Mouse (Mus musculus): ENCODE data around the gene Ice1. TPM values are rescaled to one million over a fixed set of nuclear protein-coding genes. Genes with fewer than 3 reads are reported as not detected.
A peak's percentile ranks its signal among the peaks of the same experiment; 100 is the strongest.

Ice1 gene
- total RNA-seq, 2 experiments from 2014 or later = 79.1 to 81.6 TPM

- DNase-seq (ENCODE audit: extremely low spot score in 1 of 2, low spot score in 2 of 2) = peak; percentile 31 to 57
- intact Hi-C loops (cut with DNase I) = no loop called here
Observed at GRCm38 (mm10) chr13:70598941-70599340, 38.5 kb downstream of the Ice1 start.

GRCm38 (mm10) chr13:70596901-70597300, 40.5 kb downstream of the Ice1 start:
- intact Hi-C loops (cut with DNase I) = no loop called here

GRCm38 (mm10) chr13:70590248-70590762, 47.1 kb downstream of the Ice1 start:
- peak in 1 of 2 experiments; percentile 10 for DNase-seq (ENCODE audit: extremely low spot score in 1 of 2, low spot score in 2 of 2)
- intact Hi-C loops (cut with DNase I) = no loop called here

More at GRCm38 (mm10) chr13:70596901-70597300, 40.5 kb downstream of the Ice1 start:
- DNase-seq (ENCODE audit: extremely low spot score in 1 of 2, low spot score in 2 of 2) = no peak

GRCm38 (mm10) chr13:70586969-70587368, 50.5 kb downstream of the Ice1 start:
- DNase-seq (ENCODE audit: extremely low spot score in 1 of 2, low spot score in 2 of 2) = peak; percentile 64 to 69
- intact Hi-C loops (cut with DNase I) = loop anchor here (5.0 to 10.0 kb wide), 2 partner anchors 572 to 895 kb away; no protein-coding TSS in a partner anchor

GRCm38 (mm10) chr13:70582517-70582916, 54.9 kb downstream of the Ice1 start:
- DNase-seq (ENCODE audit: extremely low spot score in 1 of 2, low spot score in 2 of 2) = peak; percentile 32 to 53
- intact Hi-C loops (cut with DNase I) = loop anchor here (5.0 to 10.0 kb wide), 2 partner anchors 568 to 845 kb away; partner anchors contain the start of gene Ube2ql1

GRCm38 (mm10) chr13:70581509-70581908, 55.9 kb downstream of the Ice1 start:
- intact Hi-C loops (cut with DNase I) = loop anchor here (5.0 to 10.0 kb wide), 2 partner anchors 567 to 844 kb away; partner anchors contain the start of gene Ube2ql1
- DNase-seq (ENCODE audit: extremely low spot score in 1 of 2, low spot score in 2 of 2) = no peak

- no peak for DNase-seq (ENCODE audit: extremely low spot score in 1 of 2, low spot score in 2 of 2)
- intact Hi-C loops (cut with DNase I) = no loop called here
Observed at GRCm38 (mm10) chr13:70574216-70574615, 63.2 kb downstream of the Ice1 start.

- DNase-seq (ENCODE audit: extremely low spot score in 1 of 2, low spot score in 2 of 2) = no peak
- intact Hi-C loops (cut with DNase I) = no loop called here
Observed at GRCm38 (mm10) chr13:70567889-70568288, 69.5 kb downstream of the Ice1 start.

- intact Hi-C loops (cut with DNase I) = no loop called here
Observed at GRCm38 (mm10) chr13:70553456-70553855, 84.0 kb downstream of the Ice1 start.

GRCm38 (mm10) chr13:70547457-70547856, 90.0 kb downstream of the Ice1 start:
- intact Hi-C loops (cut with DNase I) = no loop called here
- no peak for DNase-seq (ENCODE audit: extremely low spot score in 1 of 2, low spot score in 2 of 2)

More at GRCm38 (mm10) chr13:70553456-70553855, 84.0 kb downstream of the Ice1 start:
- DNase-seq (ENCODE audit: extremely low spot score in 1 of 2, low spot score in 2 of 2) = no peak

- intact Hi-C loops (cut with DNase I) = no loop called here
- peak in 1 of 2 experiments; percentile 5 for DNase-seq (ENCODE audit: extremely low spot score in 1 of 2, low spot score in 2 of 2)
Observed at GRCm38 (mm10) chr13:70545261-70545660, 92.2 kb downstream of the Ice1 start.

GRCm38 (mm10) chr13:70539842-70540241, 97.6 kb downstream of the Ice1 start:
- DNase-seq (ENCODE audit: extremely low spot score in 1 of 2, low spot score in 2 of 2) = no peak
- intact Hi-C loops (cut with DNase I) = no loop called here

GRCm38 (mm10) chr13:70533412-70533811, 104.0 kb downstream of the Ice1 start:
- intact Hi-C loops (cut with DNase I) = no loop called here
- no peak for DNase-seq (ENCODE audit: extremely low spot score in 1 of 2, low spot score in 2 of 2)

GRCm38 (mm10) chr13:70532719-70533118, 104.7 kb downstream of the Ice1 start:
- DNase-seq (ENCODE audit: extremely low spot score in 1 of 2, low spot score in 2 of 2) = no peak
- intact Hi-C loops (cut with DNase I) = no loop called here

- intact Hi-C loops (cut with DNase I) = no loop called here
- DNase-seq (ENCODE audit: extremely low spot score in 1 of 2, low spot score in 2 of 2) = no peak
Observed at GRCm38 (mm10) chr13:70517651-70518050, 119.8 kb downstream of the Ice1 start.

GRCm38 (mm10) chr13:70515004-70515403, 122.4 kb downstream of the Ice1 start:
- intact Hi-C loops (cut with DNase I) = no loop called here
- no peak for DNase-seq (ENCODE audit: extremely low spot score in 1 of 2, low spot score in 2 of 2)

GRCm38 (mm10) chr13:70510199-70510598, 127.2 kb downstream of the Ice1 start:
- no peak for DNase-seq (ENCODE audit: extremely low spot score in 1 of 2, low spot score in 2 of 2)
- intact Hi-C loops (cut with DNase I) = no loop called here

- intact Hi-C loops (cut with DNase I) = no loop called here
- DNase-seq (ENCODE audit: extremely low spot score in 1 of 2, low spot score in 2 of 2) = no peak
Observed at GRCm38 (mm10) chr13:70509375-70510016, 127.9 kb downstream of the Ice1 start.

- no peak for DNase-seq (ENCODE audit: extremely low spot score in 1 of 2, low spot score in 2 of 2)
- intact Hi-C loops (cut with DNase I) = no loop called here
Observed at GRCm38 (mm10) chr13:70508708-70509374, 128.6 kb downstream of the Ice1 start.
